Comparison of ENCODE assay signal across 15 mouse cellular contexts in the genomic region with DNA sequence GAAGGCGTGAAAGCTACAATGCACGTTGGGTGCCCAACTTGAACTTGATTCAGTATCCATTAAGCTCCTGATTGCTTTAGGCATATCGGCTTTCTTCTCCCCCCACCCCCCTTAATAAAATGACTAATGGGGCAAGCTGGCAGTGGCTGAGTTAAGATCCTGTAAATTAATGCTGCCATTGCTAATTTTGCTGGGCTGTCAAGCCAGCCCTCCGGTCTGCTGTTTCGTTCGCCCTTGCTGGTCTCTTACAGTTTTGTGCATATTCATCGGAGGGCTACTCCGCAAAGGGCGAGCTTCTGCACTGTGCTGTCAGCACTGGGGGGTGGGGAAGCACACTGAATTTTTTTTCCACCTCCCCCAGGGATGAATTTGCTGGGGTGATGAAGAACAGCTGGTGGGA. TPM values are rescaled to one million over a fixed set of nuclear protein-coding genes. Genes with fewer than 3 reads are reported as not detected.
DNase-seq lines count a peak whose midpoint lies in the region; ATAC-seq and TF ChIP-seq lines count a peak whose summit lies in the region.
"Had no signal": no experiment of that assay in that cellular context is flagged by ENCODE, and none has a peak within 500 bp of the region (broad histone marks: within the 10 kb centered on the region; RNA-seq: fewer than 3 reads in every experiment).

No protein-coding gene starts in this region.

- WGBS in forebrain, embryonic 13.5 days = 67% methylated on average over 9 of the region's 9 CpGs
- WGBS in forebrain, embryonic 10.5 days = 85% methylated on average over 9 of the region's 9 CpGs
- 29% methylated on average over 9 of the region's 9 CpGs for WGBS in kidney, embryonic 14.5 days
- WGBS in limb, embryonic 11.5 days = 47% methylated on average over 9 of the region's 9 CpGs

- DNase-seq in forebrain, embryonic 10.5 days (ENCODE audit: extremely low spot score, low spot score) = no peak
- no peak for DNase-seq in kidney, postnatal 10 days
- peak; percentile 29 for DNase-seq in limb, embryonic 11.5 days (ENCODE audit: low spot score)
- no peak for DNase-seq in cerebellum, postnatal 4 days (ENCODE audit: low spot score in 2 of 2)
- DNase-seq: adrenal gland, adult 2 months; cerebellum, adult 8-10 months; gastrocnemius, postnatal 25 days; kidney, adult 2 months had no signal

- H3K36me3 ChIP-seq in forebrain, embryonic 13.5 days (ENCODE audit: poor library complexity, severe bottlenecking) = peaks cover 41% of the 10 kb centered on the region
- peaks cover 97% of the 10 kb centered on the region for H3K36me3 ChIP-seq in forebrain, embryonic 10.5 days (replicated peaks)
- peaks cover 39% of the 10 kb centered on the region for H3K36me3 ChIP-seq in kidney, embryonic 14.5 days (ENCODE audit: control insufficient read depth, insufficient read depth, low read length)
- H3K36me3 ChIP-seq in limb, embryonic 11.5 days (ENCODE audit: control insufficient read depth, insufficient read depth, low read length) = peaks cover 19% of the 10 kb centered on the region

- ATAC-seq in forebrain, embryonic 13.5 days = 0 out of 2 replicates have a peak, but pooled peaks have one; percentile 27
- peak; percentile 66; the same call in 1 of the 2 replicates for ATAC-seq in kidney, embryonic 14.5 days (ENCODE audit: low FRiP score, low TSS enrichment)
- peak; percentile 47; the same call in 1 of the 2 replicates for ATAC-seq in limb, embryonic 11.5 days (ENCODE audit: insufficient number of reproducible peaks, low FRiP score, low TSS enrichment, low read depth)
- no peak for ATAC-seq in frontal cortex, adult (ENCODE audit: low TSS enrichment)

- peaks cover 8% of the 10 kb centered on the region; the same call in 1 of the 2 replicates for H3K4me1 ChIP-seq in forebrain, embryonic 13.5 days
- H3K4me1 ChIP-seq in forebrain, embryonic 10.5 days = peaks cover 13% of the 10 kb centered on the region
- peaks cover 10% of the 10 kb centered on the region for H3K4me1 ChIP-seq in kidney, embryonic 14.5 days (ENCODE audit: control insufficient read depth, insufficient read depth, low read length)
- H3K4me1 ChIP-seq in embryonic fibroblast, embryonic 13.5 days (ENCODE audit: control insufficient read depth, insufficient read depth, low read length) = peaks cover 13% of the 10 kb centered on the region
- peaks cover 9% of the 10 kb centered on the region for H3K4me1 ChIP-seq in limb, embryonic 11.5 days (ENCODE audit: control insufficient read depth, insufficient read depth, low read length)

- H3K4me3 ChIP-seq in forebrain, embryonic 13.5 days = no peak overlapping the region
- no peak overlapping the region for H3K4me3 ChIP-seq in forebrain, embryonic 10.5 days
- H3K4me3 ChIP-seq in kidney, embryonic 14.5 days (ENCODE audit: low read length) = no peak overlapping the region
- H3K4me3 ChIP-seq in embryonic fibroblast, embryonic 13.5 days (ENCODE audit: insufficient read depth, low read length) = no peak overlapping the region
- H3K4me3 ChIP-seq in limb, embryonic 11.5 days (ENCODE audit: low read depth, low read length) = no peak overlapping the region
- H3K4me3 ChIP-seq: layer of hippocampus, adult 2 months; midbrain, embryonic 12.5 days had no signal

- no peak overlapping the region for H3K4me2 ChIP-seq in forebrain, embryonic 13.5 days
- H3K4me2 ChIP-seq in kidney, embryonic 14.5 days (replicated peaks; ENCODE audit: low read depth, low read length) = peak overlapping the region; percentile 13; the same call in 1 of the 2 replicates
- H3K4me2 ChIP-seq in limb, embryonic 11.5 days (ENCODE audit: low read depth, severe bottlenecking) = no peak overlapping the region; the same call in 1 of the 2 replicates
- H3K4me2 ChIP-seq: midbrain, embryonic 12.5 days had no signal

- no peak for TF ChIP-seq CTCF in embryonic fibroblast, embryonic 13.5 days (IDR thresholded peaks at IDR 0.05; ENCODE audit: borderline replicate concordance, insufficient read depth, low read length)

- no peak for TF ChIP-seq POLR2A in embryonic fibroblast, embryonic 13.5 days (IDR thresholded peaks at IDR 0.05; ENCODE audit: low read depth, low read length)

- H3K27ac ChIP-seq in forebrain, embryonic 13.5 days = no peak overlapping the region
- no peak overlapping the region for H3K27ac ChIP-seq in forebrain, embryonic 10.5 days
- no peak overlapping the region for H3K27ac ChIP-seq in kidney, embryonic 14.5 days (ENCODE audit: low read depth, low read length)
- H3K27ac ChIP-seq in embryonic fibroblast, embryonic 13.5 days (ENCODE audit: insufficient read depth, low read length) = peak overlapping the region; percentile 15; the same call in 1 of the 2 replicates
- no peak overlapping the region for H3K27ac ChIP-seq in limb, embryonic 11.5 days (replicated peaks; ENCODE audit: low read depth, low read length)
- H3K27ac ChIP-seq: layer of hippocampus, adult 2 months; liver, embryonic 14.5 days; midbrain, embryonic 12.5 days had no signal

- no peaks in the 10 kb centered on the region for H3K27me3 ChIP-seq in forebrain, embryonic 13.5 days
- H3K27me3 ChIP-seq in forebrain, embryonic 10.5 days (ENCODE audit: poor library complexity, severe bottlenecking) = no peaks in the 10 kb centered on the region
- H3K27me3 ChIP-seq in kidney, embryonic 14.5 days (ENCODE audit: control insufficient read depth, insufficient read depth, low read length) = no peaks in the 10 kb centered on the region
- no peaks in the 10 kb centered on the region for H3K27me3 ChIP-seq in limb, embryonic 11.5 days (ENCODE audit: control insufficient read depth, insufficient read depth, low read length)
- H3K27me3 ChIP-seq: midbrain, embryonic 12.5 days had no signal

- H3K9me3 ChIP-seq in forebrain, embryonic 13.5 days (replicated peaks) = 0 out of 2 replicates have a peak, but pooled peaks cover 6% of the 10 kb centered on the region
- peaks cover 27% of the 10 kb centered on the region for H3K9me3 ChIP-seq in forebrain, embryonic 10.5 days
- H3K9me3 ChIP-seq in kidney, embryonic 14.5 days (ENCODE audit: control insufficient read depth, low read length) = peaks cover 7% of the 10 kb centered on the region; the same call in 1 of the 2 replicates
- no peaks in the 10 kb centered on the region for H3K9me3 ChIP-seq in limb, embryonic 11.5 days (ENCODE audit: control insufficient read depth, low read length)

- no peak overlapping the region for H3K9ac ChIP-seq in forebrain, embryonic 13.5 days
- H3K9ac ChIP-seq in kidney, embryonic 14.5 days (ENCODE audit: low read depth, low read length) = no peak overlapping the region
- no peak overlapping the region for H3K9ac ChIP-seq in limb, embryonic 11.5 days (ENCODE audit: low read length)
- H3K9ac ChIP-seq: liver, embryonic 14.5 days; midbrain, embryonic 12.5 days had no signal

RNA-seq across cellular contexts. Expression of gene Fat1, which starts 13.3 kb away (rescaled TPM):
- polyA plus RNA-seq in forebrain, embryonic 13.5 days (2015; fragmentation: Nextera tagmentation; extraction: Ambion mirVana) = 10.0 and 14.2 TPM in 2 replicates
- 20.3 and 20.5 TPM in 2 replicates for polyA plus RNA-seq in forebrain, embryonic 10.5 days (2016; fragmentation: Nextera tagmentation; extraction: Ambion mirVana)
- polyA plus RNA-seq in kidney, embryonic 14.5 days (2014; fragmentation: Nextera tagmentation; extraction: Ambion mirVana) = 22.2 and 39.7 TPM in 2 replicates
- 245 and 297 TPM in 2 replicates for polyA plus RNA-seq in embryonic fibroblast, embryonic 13.5 days (2011; ENCODE audit: insufficient read length, low read depth, missing spikeins)
- 35.6 and 37.0 TPM in 2 replicates for polyA plus RNA-seq in limb, embryonic 11.5 days (2014; fragmentation: Nextera tagmentation; extraction: Ambion mirVana)
